Mouse (Mus musculus) cerebellum, adult 9-10 months (tissue): ENCODE results near the gene Kng2.
"Not testable (repeated sequence)": the region's sequence is repeated elsewhere in the genome, so short reads cannot be mapped to it uniquely, and the experiment has no call there.

Experiments used
- DNase-seq: peaks from one replicate; pipeline ENCODE4 v3.0.0; 2022

Kng2 gene

DNA sequence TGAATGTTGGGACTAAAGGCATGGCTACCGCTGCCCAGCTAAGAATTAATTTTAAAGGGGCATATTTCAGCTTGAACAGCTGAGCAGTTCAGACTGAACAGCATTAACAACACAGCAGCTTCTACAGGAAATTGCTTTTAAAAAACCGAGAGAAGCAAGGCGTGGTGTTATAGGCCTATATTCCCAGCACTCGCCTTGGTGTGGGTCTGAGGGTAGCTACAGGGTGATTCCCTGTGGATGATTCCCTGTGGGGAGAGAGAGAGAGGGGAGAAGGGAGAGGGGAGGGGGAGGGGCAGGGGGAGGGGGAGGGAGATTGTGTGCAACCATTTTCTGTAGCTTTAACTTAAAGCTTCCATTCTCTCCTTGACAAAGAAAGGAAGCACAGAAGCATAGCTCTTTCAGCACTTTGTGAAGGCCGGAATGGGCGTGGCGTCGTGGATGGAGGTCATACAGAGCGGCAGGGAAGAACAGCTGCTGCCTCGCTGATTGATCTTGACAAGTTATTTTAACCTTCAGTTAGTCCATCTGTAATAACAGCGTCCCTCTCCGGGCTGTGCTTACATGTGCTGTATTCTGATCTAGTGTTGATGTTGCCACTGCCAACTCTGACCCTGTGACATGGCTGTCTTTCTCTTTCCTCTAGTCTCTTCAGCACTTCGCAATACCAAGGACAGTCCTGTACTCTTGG, 73.7 kb downstream of the Kng2 start:
- DNase-seq, result no peak

DNA sequence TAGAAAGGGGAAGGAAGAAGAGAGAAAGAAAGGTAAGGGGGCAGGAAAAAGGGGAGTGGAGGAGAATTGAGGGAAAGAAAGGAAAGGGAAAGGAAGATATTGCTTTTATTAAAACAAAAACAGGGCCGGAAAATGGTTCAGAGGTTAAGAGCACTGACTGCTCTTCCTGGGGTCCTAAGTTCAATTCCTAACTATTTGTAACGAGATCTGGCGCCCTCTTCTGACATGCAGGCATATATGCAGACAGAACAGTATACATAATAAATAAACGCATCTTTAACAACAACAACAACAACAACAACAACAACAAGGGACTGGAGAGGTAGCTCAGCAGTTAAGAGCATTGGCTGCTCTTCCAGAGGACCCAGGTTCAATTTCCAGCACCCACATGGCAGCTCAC, 76.2 kb downstream of the Kng2 start:
- DNase-seq, result no peak

DNA sequence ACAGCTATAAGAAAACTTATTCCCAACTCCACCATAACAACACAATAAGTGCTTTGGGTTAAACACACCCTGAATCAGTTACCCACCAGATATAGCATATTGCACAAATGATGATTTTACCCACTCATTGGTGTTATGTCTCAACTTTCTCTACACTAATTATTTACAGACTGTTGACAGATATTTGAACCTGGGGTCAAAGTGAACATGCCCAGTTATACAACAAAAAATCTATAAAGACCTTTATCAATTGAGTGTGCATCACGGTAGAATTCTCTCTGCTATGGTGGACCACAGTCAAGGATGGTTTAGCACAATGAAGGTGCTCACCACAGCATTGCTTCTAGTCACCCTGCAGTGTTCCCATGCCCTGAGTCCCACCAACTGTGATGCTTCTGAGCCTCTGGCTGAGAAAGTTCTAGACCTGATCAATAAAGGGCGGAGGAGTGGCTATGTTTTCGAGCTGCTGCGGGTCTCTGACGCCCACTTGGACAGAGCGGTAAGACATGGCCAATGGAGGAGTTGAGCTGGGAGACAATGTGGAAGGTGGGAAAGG, 78.4 kb downstream of the Kng2 start, which contains the start of gene Hrg:
TSS of gene Hrg (plus strand) at position 233 of the 556 bp plus-strand sequence.
- DNase-seq, result no peak

DNA sequence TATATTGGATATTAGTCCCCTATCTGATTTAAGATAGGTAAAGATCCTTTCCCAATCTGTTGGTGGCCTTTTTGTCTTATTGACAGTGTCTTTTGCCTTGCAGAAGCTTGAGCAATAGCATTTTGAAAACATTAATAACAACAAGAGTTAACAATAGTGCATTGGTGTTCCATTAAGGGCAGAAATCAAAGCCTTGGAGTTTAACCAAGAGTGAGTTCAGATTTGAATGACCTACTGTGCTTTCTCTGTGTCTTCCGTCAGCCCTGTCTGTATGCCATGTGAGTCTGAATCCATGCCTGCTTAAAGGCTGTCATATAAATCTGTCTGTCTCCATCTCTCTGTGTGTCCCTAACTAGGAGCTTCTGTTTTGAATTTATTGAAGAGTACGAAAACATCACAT, 81.9 kb downstream of the Kng2 start:
- no peak for DNase-seq

DNA sequence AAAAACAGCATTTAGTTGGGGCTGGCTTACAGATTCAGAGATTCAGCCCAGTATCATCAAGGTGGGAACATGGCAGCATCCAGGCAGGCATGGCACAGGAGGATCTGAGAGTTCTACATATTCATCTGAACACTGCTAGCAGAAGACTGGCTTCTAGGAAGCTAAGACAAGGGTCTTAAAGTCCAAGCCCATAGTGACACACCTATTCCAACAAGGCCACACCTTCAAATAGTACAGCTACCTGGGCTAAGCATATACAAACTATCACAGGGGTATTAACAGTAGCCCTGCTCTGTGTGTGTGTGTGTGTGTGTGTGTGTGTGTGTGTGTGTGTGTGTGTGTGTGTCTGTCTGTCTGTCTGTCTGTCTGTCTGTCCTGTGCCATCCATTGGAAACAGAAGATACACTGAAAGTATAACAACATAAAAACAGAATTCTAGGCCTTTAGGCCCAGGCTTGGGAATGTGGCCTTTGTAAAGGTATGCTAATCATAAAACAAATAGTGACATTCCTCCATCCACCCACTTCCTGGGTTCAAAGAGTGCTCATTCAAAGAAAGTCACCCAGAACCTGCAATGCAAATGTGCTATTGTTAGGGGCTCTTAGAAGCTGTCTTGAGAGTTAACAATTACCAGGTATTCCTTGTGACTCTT, 87.3 kb downstream of the Kng2 start:
- not testable (repeated sequence) for DNase-seq

DNA sequence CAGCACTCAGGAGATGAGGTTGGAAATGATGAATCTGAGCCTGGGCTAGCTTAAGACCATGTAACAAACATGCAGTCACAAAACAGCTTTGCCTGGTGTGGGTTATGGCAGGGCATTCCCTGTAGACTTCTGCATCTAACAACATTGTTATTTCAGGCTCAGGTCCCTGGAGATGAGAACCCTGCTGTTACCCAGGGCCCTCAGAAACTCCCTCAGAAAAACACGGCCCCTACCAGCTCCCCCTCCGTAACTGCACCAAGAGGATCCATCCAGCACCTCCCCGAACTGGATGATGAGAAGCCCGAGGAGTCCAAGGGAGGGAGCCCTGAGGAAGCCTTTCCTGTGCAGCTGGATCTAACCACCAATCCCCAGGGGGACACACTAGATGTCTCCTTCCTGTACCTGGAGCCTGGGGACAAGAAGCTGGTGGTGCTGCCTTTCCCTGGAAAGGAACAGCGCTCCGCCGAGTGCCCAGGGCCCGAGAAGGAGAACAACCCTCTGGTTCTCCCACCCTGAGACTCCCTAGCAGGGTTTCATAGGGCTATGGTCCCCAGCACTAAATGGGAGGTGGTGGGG, 90.1 kb downstream of the Kng2 start:
- no peak for DNase-seq

DNA sequence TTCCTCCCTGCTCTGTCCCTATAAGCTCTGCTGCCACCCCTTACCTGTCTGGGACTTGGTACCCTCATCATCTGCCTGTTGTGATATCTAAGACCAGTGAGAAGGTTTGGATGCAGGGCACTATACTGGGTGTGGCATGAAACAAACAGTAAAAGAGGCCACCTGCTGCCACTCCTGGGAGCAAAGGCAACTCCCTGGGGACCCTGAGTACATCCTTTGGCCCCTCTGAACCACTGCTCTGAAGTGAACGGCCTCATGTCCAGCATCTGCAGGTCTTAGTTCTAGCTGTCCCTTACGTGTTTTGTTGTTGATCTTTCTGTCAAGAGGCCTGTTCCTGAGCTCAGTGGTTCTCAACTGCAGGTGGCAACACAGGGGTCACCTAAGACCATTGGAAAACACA, 90.7 kb downstream of the Kng2 start:
- no peak for DNase-seq

DNA sequence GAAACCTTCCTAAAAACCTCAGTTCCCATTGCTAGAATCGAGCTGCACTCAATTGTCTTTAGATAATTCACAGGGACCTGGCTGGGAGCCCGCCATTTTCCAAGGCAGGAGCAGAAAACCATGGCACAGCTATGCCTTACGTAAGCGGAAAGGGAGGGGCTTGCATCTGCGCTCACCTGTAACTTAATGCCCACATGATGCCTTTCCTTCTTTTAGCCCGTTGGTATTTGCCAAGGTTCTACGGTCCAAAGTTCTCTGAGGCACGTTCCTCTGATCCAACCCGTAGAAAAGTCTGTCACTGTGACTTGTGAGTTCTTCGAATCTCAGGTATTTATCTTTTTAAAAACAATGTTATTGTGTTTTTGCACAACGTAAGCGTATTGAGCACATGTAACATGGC, 91.7 kb downstream of the Kng2 start:
- DNase-seq, result no peak
